Mouse (Mus musculus): ENCODE measurements around the gene Acrv1. TPM values are rescaled to one million over a fixed set of nuclear protein-coding genes. Genes with fewer than 3 reads are reported as not detected.

Gene Acrv1
- not detected in 2 replicates for polyA plus RNA-seq (2012; rRNA removed)

GRCm38 (mm10) chr9:36692920-36693319 is at the start of gene Acrv1:
TSS of gene Acrv1 (plus strand) at chr9:36693220.

GRCm38 (mm10) chr9:36643276-36643675 is 49.7 kb upstream of the Acrv1 start, which contains the start of gene A630095E13Rik:
TSS of gene A630095E13Rik (minus strand) at chr9:36643376.

GRCm38 (mm10) chr9:36727034-36727755 is 34.2 kb downstream of the Acrv1 start, which contains the start of gene Chek1:
TSS of gene Chek1 (minus strand) at chr9:36727065.

Other genes starting within 250 kb of the Acrv1 start
- gene Gm9513, start 217.6 kb upstream of the Acrv1 start, polyA plus RNA-seq (2012; rRNA removed): not detected in 2 replicates
- gene Gm5615, start 151.3 kb upstream of the Acrv1 start, polyA plus RNA-seq (2012; rRNA removed): not detected in 2 replicates
- not detected in 2 replicates for gene Gm17689, start 110.6 kb upstream of the Acrv1 start, polyA plus RNA-seq (2012; rRNA removed)
- gene A630095E13Rik, start 49.8 kb upstream of the Acrv1 start, polyA plus RNA-seq (2012; rRNA removed): not detected in 2 replicates
- gene Chek1, start 33.8 kb downstream of the Acrv1 start, polyA plus RNA-seq (2012; rRNA removed): 4.3 and 4.6 TPM in 2 replicates
- 123 and 129 TPM in 2 replicates for gene Stt3a, start 74.5 kb downstream of the Acrv1 start, polyA plus RNA-seq (2012; rRNA removed)
- 30.0 and 31.8 TPM in 2 replicates for gene Ei24, start 104.2 kb downstream of the Acrv1 start, polyA plus RNA-seq (2012; rRNA removed)
- 0.07 and 0.08 TPM in 2 replicates for gene Fez1, start 128.6 kb downstream of the Acrv1 start, polyA plus RNA-seq (2012; rRNA removed)

Measured in liver, embryonic 18 days (tissue).